Mouse (Mus musculus): Measurements from ENCODE around the gene Cdcp2.
A peak's percentile ranks its signal among the peaks of the same experiment; 100 is the strongest.

Gene Cdcp2

GRCm38 (mm10) chr4:107135663-107136062, 39.0 kb downstream of the Cdcp2 start:
- DNase-seq, result no peak

GRCm38 (mm10) chr4:107136531-107136930, 39.8 kb downstream of the Cdcp2 start:
- DNase-seq, result peak; percentile 32

GRCm38 (mm10) chr4:107138948-107139835, 42.5 kb downstream of the Cdcp2 start:
- DNase-seq, result no peak

GRCm38 (mm10) chr4:107139836-107140631, 43.3 kb downstream of the Cdcp2 start:
- peak; percentile 16 for DNase-seq

GRCm38 (mm10) chr4:107143511-107143910, 46.8 kb downstream of the Cdcp2 start:
- DNase-seq, result no peak

- no peak for DNase-seq
Observed at GRCm38 (mm10) chr4:107150991-107151390, 54.3 kb downstream of the Cdcp2 start.

- DNase-seq, result no peak
Observed at GRCm38 (mm10) chr4:107152571-107152970, 55.9 kb downstream of the Cdcp2 start.

GRCm38 (mm10) chr4:107156983-107157401, 60.3 kb downstream of the Cdcp2 start:
- DNase-seq, result peak; percentile 57

- no peak for DNase-seq
Observed at GRCm38 (mm10) chr4:107159166-107159773, 62.6 kb downstream of the Cdcp2 start.

- DNase-seq, result no peak
Observed at GRCm38 (mm10) chr4:107160181-107160580, 63.5 kb downstream of the Cdcp2 start.
